9 mouse cellular contexts compared by ENCODE assay signal in the genomic region with DNA sequence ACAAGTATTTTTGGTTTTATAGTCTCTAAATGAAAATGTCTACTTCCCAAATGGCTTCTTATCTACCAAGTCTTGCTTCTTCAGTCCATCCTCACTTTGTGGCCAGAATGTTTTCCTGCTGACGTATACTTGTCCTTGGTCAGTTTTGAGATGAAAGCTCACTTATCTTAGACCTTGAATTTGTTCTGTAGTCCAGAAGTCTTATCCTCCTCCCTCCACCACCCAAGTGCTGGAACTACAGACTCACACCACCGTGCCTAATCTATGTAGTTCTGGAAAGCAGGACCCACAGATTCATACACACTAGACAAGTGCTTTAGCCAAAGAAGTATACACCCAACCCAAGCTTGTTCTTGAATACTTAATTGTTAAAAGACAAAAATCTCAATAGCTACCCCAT.
"Had no signal": no experiment of that assay in that cellular context is flagged by ENCODE, and none has a peak within 500 bp of the region (broad histone marks: within the 10 kb centered on the region; RNA-seq: fewer than 3 reads in every experiment).

No protein-coding gene starts in this region.

- DNase-seq: heart, postnatal 14 days; heart, postnatal 36 days; kidney, adult 11 months; kidney, adult 18-20 months; kidney, adult 8-10 months; kidney, postnatal 10 days; kidney, postnatal 4 days; layer of hippocampus, adult 9-11 months; layer of hippocampus, postnatal 36 days had no signal
